Mouse (Mus musculus) kidney, postnatal 36 days (tissue): ENCODE measurements around the gene Slc25a20.

ENCODE experiments used
- DNase-seq, 2 experiments: peaks; one replicate each; pipeline ENCODE4 v3.0.0; 2021 to 2022; ENCODE audit warnings: mixed read lengths in 2 of 2

Gene Slc25a20

DNA sequence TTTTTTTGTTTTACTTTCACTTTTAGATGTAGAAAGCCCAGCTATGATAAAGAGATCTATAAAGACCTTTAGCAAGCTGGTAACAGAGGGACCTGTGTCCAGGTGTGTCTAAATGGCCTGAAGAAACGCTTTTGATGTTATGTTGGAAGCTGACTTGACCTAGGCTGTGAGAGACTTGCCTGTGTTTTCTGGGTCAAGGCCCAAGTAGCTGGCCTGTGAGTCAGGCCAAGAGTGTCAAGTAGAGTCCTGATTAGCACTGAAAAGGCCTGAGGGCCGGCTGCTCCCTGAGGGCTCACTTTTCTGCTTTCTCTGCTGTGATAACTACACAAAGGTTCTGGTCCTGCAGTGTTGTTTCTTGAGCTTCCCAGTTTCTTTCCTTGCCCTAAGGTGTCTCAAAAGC lies 25.8 kb downstream of the Slc25a20 start:
- no peak for DNase-seq

DNA sequence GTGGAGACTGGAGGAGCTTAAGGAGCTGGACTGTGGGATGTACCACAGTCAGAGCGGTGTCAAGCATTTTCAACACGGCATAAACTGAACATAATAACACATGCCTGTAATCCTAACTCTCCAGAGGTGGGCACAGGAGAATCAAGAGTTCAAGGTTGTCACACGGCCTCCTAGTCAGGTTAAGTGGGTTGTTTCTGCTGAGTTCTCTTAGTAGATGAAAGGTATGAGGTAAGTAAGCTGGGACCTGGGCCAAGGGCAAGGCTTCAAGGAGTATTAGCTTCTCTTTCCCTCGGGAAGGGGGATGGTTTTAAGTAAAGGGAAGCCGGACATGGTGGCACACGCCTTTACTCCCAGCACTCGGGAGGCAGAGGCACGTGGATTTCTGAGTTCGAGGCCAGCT lies 26.6 kb downstream of the Slc25a20 start:
- no peak for DNase-seq

DNA sequence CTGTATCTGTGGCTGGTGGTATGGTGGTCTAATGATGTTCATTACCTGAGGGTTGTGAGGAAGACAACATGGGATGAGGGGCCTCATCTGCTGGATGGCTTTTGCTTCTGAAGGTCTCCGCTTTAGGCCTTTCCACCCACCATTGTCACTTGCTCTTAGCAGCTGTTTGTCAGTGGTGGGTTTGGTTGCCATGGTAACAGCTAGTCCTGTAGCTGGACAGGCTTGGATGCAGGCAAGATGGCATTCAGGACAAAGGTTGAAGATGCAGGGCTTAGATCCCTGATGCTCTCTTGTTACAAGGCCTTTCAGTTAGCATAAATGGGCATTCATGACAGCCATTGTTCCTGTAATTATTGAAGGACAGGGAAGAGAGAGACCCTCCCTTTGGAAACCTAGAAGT lies 27.2 kb downstream of the Slc25a20 start, which contains the start of gene Prkar2a:
TSS of gene Prkar2a (plus strand) at position 209 of the 400 bp plus-strand sequence.
- DNase-seq, result no peak

DNA sequence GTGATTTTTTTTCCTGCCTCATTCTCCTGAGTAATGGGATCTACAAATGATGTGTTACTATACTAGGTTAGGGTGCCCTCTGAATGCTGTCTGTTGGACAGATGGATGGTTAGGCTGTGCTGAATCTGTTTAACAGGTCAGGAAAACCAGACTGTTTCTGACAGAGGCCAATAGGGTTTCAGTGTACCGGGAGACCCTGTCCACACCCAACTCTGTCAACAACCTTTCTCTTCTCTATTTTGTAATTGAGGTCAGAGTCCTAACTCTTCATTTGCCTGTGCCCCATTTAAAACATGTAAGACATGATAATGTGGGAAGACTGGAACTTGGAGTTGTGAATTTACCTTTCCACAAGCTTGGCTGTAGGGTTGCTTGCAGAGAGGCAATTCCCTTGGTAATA lies 28.1 kb downstream of the Slc25a20 start:
- no peak for DNase-seq

DNA sequence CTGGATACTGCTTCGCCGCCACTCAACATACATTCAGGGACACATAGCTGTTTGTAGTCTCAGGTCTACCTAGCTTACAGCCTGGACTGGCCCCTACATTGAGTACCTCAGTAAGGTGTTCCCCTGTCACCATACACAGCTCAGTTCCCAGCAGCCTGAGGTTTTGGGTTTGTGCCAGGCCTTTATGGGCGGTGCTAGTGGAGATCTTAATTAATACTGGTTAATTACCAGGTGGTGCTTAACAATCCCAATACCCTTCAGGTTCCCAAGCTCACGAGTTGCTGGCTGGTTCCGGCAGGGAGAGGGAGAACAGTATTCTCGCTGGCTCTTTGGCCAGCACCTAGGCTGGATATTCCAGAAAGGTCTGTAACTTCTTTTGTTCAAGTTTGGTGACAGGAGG lies 29.0 kb downstream of the Slc25a20 start:
- DNase-seq, result peak in 1 of 2 experiments; percentile 24

DNA sequence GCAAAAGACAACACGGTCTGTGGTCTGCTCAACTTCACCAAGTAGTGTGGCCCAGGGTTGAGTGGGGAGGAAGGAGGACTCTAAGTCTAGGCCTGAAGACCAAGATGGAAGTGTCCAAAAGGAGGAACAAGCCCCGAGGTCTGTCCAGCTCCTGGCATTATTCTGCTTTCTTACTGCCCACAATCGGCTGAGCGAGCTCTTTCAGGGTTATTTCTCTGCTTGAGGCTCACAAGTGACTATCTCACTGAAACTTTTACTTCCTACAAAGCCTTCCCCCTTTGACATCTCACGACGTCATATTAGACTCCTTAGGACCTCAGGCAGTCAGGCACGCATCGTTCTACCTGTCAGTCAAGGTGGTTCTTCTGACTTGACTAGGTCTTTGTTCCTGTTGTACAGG lies 29.5 kb downstream of the Slc25a20 start:
- DNase-seq, result no peak

DNA sequence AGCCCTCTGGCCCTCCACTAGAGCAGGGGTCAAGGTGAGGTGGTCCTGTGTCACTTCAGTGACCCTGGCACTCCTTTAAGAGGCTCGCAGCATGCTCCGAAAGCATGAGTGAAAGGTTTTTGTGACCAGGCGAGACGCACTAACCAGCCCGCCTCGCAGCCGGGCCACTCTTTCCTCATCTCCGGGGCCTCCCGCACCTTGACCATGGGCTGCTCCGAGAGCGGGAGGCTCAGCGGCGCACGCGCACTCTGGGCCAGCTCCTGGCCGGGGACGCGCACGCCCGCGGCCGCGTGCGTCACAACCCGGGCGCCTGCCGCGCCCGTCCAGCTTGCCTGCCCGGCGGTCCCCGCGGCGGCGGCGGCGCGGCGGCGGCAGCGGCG lies 29.9 kb downstream of the Slc25a20 start:
- DNase-seq, result peak; percentile 92 to 95

DNA sequence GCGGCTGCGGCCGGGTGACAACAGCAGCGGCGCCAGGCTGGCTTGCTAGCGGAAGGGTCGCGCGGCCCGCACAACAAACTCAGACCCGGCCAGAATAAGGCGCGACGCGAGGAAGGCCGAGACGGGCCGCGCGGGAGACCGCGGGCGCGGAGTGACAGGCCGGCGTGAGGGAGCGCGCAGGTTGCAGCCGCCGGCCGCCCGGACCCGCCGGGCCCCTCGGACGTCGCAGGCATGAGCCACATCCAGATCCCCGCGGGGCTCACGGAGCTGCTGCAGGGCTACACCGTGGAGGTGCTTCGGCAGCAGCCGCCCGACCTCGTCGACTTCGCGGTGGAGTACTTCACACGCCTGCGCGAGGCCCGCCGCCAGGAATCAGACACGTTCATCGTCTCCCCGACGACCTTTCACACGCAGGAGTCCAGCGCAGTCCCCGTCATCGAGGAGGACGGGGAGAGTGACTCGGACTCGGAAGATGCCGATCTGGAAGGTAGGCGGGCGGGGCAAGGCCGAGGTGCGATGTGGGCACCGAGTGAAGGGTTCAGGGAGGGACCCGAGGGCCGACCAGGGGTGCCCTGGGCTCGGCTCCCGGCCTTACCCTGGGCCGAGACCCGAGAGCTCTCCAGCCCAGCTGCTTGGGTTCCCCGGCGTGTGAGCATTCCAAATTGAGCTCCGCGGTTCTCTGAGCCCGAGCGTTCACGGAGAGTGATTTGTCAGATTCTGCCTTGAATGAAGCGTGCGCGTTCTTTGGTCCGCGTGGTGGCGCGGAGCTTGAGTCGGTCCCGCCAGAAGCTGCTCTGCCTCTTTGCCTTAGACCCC lies 30.5 kb downstream of the Slc25a20 start:
- DNase-seq, result peak; percentile 50 to 73

DNA sequence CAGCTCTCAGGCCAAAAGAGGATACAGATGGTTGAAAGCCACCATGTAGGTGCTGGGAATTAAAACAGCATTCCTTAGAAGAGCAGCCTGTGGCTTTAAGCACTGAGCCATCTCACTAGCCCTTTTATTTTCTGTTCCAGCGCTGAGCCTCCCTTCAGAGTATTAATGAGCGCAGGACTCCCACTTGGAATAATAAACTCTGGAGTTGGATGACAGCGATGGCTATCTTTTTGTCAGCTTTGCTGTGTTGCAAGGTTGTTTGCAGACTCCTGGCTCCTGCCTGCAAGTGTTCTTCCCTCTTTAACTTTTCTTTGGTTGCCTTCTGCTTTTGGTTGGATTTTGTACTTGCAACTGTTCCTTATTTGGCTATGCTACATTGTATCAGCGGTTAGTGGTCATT lies 32.1 kb downstream of the Slc25a20 start:
- DNase-seq, result no peak

DNA sequence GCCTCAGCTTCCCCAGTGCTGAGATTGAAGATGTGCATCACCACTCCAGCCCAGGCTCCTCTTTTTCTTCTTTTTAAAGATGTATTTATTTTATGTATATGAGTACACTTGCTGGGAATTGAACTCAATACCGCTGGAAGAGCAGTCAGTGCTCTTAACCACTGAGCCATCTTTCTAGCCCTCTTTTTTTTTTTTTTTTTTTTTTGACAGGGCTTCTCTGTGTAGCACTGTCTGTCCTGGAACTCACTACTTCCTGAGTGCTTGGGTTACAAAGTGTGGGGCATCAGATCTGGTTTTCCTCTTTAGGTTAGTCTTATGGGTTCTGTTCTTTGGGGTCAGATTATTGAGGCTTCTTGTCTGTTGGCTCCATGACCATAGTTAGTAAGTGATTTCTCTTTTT lies 32.6 kb downstream of the Slc25a20 start:
- DNase-seq, result no peak

DNA sequence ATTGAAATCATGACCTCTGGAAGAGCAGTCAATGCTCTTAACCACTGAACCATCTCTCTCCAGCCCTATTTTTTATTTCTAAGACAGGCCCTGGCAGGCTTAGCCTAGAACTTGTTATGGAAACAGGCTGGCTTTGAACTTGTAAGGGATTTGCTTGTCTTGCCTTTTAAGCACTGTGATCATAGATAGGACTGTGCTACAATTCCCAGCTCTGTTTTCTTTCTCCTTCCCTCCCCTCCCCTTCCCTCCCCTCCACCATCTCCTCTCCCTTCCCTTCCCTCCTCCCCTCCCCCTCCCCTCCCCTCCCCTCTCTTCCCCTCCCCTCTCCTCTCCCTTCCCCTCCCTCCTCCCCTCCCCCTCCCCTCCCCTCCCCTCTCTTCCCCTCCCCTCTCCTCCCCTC lies 40.6 kb downstream of the Slc25a20 start:
- DNase-seq, result no peak

DNA sequence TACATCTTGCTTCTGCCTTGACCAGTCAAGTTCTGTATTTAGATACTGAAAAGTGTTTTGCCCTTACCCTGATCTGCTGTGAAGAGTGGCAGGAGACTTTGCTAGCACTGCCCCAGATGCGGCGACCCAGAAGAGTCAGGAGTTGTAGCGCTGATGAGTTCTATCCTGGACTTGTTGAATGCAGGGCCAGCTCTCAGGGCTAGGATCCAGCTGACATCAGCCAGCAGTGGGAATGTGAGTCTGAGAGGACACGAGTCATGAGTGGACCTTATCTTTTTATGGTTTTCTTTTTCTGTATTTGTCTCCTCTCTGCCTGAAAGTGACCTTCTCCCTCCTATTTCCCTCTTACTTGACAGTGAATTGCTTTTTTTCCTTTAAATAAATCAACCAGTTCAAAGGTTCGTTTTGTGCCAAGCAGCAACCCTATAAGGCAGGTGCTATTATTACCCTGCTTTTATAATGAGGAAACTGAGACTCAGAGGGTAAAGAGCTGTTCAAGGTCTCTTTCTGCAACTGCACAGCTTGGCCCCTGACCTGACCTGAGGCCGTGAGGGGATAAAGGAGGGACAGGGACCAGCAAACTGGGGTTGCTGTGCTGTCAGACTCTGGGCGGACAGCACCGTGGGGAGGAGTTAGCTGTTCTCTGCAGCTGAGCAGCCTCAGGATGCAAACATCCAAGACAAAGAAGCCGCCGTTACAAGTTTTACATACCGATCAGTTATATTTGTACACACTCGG lies 41.7 kb downstream of the Slc25a20 start:
- DNase-seq, result peak; percentile 27 to 30

DNA sequence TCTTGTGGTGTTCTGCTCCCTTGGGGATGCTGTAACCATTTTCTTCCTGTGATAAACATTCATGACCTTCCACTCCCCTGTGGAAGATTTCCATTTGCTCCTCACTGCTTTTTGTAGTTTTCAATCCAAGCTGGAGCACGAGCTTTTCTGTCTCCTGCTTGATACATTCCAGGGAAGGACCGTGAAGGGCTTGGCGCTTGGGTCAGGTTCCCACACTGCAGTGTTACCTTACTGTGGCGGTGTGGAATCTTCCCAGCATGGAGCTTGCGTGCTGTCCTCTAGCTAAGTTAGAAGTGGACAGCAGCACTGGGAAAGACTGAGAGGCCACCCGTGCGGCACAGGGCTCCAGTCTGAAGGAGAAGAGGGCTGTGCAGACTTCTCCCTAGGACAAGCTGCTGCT lies 42.7 kb downstream of the Slc25a20 start:
- DNase-seq, result no peak

DNA sequence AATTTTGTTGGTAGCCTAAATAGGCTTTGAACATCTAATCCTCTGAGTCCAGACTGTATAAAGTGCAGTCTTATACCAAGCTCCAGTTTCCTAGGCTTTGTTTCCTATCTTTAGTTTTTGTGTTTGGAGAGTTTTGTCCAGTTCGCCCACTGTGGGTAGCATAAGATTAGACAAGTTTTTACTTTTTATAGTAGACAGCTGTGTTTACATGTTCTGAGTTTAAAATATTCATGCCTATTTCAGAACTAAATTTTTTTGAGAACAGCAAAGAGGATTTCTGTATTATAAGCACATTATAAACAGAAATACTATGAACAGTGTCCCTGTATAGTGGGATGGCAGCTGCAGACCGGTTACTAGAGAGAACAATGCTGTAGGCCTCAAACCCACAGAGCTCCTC lies 45.3 kb downstream of the Slc25a20 start:
- DNase-seq, result no peak

DNA sequence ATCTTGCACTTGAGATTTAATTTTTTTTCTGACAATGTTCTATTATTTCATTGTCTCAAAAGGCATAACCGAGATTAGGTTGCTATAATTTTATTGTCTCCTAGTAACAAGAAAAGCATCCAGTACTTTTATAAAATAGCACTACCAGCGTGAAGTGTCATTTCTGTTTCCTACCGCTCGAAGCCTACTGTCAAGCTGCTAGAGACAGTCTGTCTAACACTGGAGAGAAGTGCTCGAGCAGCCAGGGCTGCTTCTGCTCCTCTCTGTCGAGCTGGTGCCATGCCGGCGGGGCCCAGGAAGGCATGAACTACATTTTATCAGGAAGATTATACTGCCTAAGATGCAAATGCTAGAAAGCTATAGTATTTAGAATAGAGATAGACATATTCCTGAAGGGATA lies 46.9 kb downstream of the Slc25a20 start:
- no peak for DNase-seq

DNA sequence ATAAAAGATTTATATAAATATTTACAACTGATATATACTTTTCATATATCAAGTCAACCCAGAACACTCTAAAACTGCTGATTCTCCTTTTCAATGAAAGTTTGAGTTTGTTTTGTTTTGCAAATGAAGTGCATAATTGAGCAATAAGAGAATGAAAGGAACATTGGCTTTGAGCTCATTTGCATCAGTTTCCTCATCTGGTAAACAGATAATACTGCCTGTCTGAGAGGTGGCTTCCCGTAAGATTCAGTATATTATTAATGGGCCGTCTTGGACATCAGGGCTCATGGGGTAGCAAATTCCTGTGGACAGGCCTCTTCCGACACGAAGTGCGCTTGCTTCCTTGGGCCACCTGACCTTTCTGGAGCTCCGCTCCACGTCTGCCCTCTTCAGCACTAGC lies 48.9 kb downstream of the Slc25a20 start:
- no peak for DNase-seq

DNA sequence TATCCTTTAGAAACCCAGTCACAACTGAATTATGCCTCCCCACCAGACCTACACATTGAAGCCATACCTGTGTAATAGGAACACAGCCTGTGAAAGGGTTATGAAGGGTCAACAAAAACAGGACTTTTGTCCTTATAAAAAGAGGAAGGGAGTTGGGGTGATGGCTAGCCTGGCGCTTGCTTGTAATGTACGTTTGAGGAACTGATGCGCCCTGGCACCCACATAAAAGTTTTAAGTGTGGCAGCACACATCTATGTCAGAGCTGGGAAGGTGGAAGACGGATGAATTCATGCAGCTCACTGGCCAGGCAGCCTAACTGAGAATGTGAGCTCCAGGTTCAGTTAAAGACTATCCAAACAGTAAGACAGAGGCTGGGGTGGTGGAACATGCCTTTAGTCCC lies 54.3 kb downstream of the Slc25a20 start:
- DNase-seq, result no peak

DNA sequence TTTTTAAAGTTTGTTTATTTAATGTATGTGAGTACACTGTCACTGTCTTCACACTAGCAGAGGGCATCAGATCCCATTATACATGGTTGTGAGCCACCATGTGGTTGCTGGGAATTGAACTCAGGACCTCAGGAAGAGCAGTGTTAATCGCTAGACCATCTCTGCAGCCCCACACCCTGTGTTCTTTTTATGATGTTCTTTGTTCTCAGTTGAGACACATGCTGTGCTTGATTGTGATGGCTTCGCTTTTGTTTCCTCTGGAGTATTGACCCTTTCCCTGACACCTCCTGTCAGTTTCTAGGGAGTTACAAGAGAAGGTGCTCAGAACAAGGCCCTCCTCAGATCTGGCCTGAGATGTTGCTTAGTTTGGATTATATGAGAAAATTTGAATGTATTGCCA lies 61.9 kb downstream of the Slc25a20 start:
- no peak for DNase-seq

DNA sequence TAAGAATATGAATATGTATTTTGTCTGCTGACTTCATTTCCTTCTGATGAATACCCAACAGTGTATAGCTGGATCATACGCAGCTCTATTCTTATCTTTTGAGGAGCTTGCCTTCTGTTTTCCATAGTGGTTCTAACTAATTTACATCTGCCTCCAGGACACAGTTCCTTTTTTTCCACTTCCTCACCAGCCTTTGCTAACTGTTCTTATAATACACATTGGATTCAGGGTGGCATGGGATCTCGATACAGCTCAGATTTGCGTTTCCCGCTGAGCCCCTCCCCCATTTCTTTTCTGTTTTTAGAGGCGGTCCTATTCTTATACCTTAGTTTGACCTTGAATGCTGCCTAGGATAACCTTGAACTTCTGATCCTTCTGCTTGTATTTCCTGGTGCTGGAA lies 64.2 kb downstream of the Slc25a20 start:
- no peak for DNase-seq

DNA sequence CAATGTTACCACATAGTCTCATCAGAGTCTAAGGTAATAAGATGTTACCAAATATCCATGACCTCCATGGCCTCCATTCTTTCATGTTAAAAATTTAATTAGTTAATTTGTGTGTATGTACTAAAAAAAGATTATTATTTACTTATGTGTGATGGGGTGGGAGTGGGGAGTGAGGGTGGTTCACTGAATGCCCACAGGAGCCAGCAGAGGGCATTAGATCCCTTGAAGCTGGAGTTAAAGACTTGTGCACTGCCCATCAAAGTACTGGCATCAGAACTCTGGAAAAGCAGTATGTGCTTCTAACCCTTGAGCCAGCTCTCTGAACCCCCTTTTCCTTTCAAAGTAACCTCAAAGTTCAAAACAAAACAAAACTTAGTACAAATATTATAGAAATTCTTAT lies 67.2 kb downstream of the Slc25a20 start:
- peak in 1 of 2 experiments; percentile 28 for DNase-seq

DNA sequence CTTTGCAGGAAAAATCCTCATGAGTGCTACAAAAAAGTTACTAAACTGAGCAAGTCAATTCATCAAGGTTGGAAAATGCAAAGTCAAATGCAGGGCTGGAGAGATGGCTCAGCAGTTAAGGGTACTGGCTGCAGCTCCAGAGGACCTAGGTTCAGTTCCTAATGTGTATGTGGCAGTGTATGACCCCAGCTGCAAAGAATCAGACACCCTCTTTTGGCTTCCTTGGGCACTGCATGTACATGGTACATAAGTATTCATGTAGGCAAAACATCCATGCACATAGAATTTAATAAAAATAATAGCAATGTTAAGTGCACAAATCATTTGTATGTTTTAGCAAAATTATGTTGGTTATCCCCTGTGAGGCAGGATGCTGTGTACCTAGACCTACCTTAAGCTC lies 70.6 kb downstream of the Slc25a20 start:
- no peak for DNase-seq
